Mouse (Mus musculus) limb, embryonic 11.5 days (tissue): ENCODE results near the gene Exosc5. TPM values are rescaled to one million over a fixed set of nuclear protein-coding genes. Genes with fewer than 3 reads are reported as not detected.

Experiments used
- ATAC-seq: fragments of 200-750 bp; cut with Nextera tagmentation; 2 replicates; pipeline ENCODE4 v1.8.0; 2017; ENCODE audit warnings: low read depth; ENCODE audit not compliant: insufficient number of reproducible peaks, low FRiP score, low TSS enrichment
- DNase-seq: peaks from one replicate; pipeline ENCODE4 v3.0.0-alpha.2; 2015; ENCODE audit warnings: low spot score
- H3K27ac ChIP-seq: fragments of 300-500 bp; sonication (generic); replicated peaks from 2 replicates; pipeline ENCODE4 v1.5.1; 2014; ENCODE audit warnings: low read depth, mild to moderate bottlenecking, low read length
- H3K27me3 ChIP-seq: fragments of 300-500 bp; sonication (generic); 2 replicates; pipeline ENCODE4 v1.6.1; 2014; ENCODE audit warnings: mild to moderate bottlenecking, low read length, mixed read lengths; ENCODE audit not compliant: control insufficient read depth, insufficient read depth
- H3K36me3 ChIP-seq: fragments of 300-500 bp; sonication (generic); 2 replicates; pipeline ENCODE4 v1.6.1; 2014; ENCODE audit warnings: mild to moderate bottlenecking, low read length, moderate library complexity, mixed read lengths; ENCODE audit not compliant: control insufficient read depth, insufficient read depth
- H3K4me1 ChIP-seq: fragments of 300-500 bp; sonication (generic); 2 replicates; pipeline ENCODE4 v1.6.1; 2014; ENCODE audit warnings: low read length, mixed read lengths; ENCODE audit not compliant: control insufficient read depth, insufficient read depth
- H3K4me2 ChIP-seq: fragments of 300-500 bp; sonication (generic); 2 replicates; pipeline ENCODE4 v1.6.1; 2014; ENCODE audit warnings: low read depth, mild to moderate bottlenecking, moderate library complexity; ENCODE audit not compliant: severe bottlenecking
- H3K4me3 ChIP-seq: fragments of 300-500 bp; sonication (generic); 2 replicates; pipeline ENCODE4 v1.5.1; 2014; ENCODE audit warnings: low read depth, low read length
- H3K9ac ChIP-seq: fragments of 300-500 bp; sonication (generic); 2 replicates; pipeline ENCODE4 v1.6.1; 2014; ENCODE audit warnings: mild to moderate bottlenecking, low read length
- H3K9me3 ChIP-seq: fragments of 300-500 bp; sonication (generic); 2 replicates; pipeline ENCODE4 v1.6.1; 2016; ENCODE audit warnings: low read length; ENCODE audit not compliant: control insufficient read depth
- WGBS: fragments of 180-500 bp; shearing (Covaris S2); extraction: QIAGEN DNeasy Blood & Tissue Kit; methylation state at CpG from one replicate; pipeline ENCODE4 v1.1.7; 2014; 5-methylcytosine and 5-hydroxymethylcytosine counted together
- polyA plus RNA-seq: library from polyadenylated mRNA; unstranded; fragments of >200 nt; fragmentation: Nextera tagmentation; extraction: Ambion mirVana; gene quantifications from 2 replicates; pipeline ENCODE4 v1.2.1, GENCODE M21; 2014

Exosc5 gene
- polyA plus RNA-seq, 1 experiment from 2014 or later = 70.0 TPM

DNA sequence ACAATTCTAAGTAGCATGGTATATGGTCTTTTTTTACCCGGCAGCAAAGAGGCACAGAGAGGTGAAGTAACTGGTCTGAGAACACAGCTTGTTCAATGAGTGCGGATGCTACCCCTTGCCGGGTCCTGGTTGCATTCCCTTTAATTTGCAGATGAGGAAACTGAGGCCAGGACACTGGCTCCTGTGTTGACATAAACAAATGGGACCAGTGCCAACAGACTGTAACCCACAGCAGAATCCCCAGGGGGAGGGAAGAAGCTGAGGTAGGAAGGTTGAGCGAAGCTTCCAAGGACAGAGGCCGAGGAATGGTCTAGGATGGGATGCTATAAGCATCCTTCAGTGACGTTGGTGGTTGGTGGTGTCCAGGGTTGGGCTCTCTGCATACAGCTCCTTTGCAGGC, 16.4 kb downstream of the Exosc5 start:
- Histone ChIP-seq H3K27ac (no peak overlapping the region), H3K27me3 (peaks cover 24% of the 10 kb centered on the region), H3K4me1 (0 out of 2 replicates have a peak, but pooled peaks cover 2% of the 10 kb centered on the region), H3K36me3 (no peaks in the 10 kb centered on the region), H3K4me2 (peak overlapping the region; percentile 51), H3K9me3 (no peaks in the 10 kb centered on the region; the same call in 1 of the 2 replicates), H3K9ac (no peak overlapping the region), H3K4me3 (no peak overlapping the region)
- WGBS = 40% methylated on average over 6 of the region's 6 CpGs
- no peak for DNase-seq
- no peak for ATAC-seq

DNA sequence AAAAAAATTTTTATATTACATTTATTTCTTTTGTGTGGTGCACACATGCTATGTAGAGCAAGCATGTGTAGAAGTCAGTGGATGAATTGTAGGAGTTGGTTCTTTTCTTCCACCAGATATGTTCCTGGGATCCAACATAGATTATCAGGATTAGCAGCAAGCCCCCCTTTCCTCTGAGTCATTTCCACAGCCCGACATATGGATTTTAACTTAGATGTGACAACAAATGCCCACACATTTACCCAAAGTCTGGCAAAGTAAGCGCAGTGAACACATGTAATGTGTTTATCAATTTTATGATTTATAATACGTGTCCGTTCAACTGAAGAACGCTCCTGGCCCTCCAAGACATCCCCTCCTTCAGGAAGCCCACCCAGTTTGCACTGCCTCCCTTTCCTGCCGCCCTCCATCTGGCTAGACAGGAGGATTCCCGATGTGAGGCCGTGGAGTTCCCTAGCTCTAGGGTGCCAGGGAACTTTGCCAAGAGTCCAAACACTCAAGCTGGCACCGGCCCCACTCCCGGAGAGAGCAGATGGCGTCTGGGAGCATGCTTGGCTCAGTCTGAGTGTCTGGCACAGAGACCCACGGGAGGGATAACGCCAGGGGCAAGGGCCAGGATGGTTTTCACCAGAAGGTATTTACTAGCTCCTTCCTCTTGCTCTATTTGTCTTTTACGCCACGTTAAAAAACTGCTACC, 17.3 kb downstream of the Exosc5 start:
- ATAC-seq = no peak
- no peaks in the 10 kb centered on the region; the same call in 1 of the 2 replicates for H3K9me3 ChIP-seq
- no peak overlapping the region for H3K4me3 ChIP-seq
- DNase-seq = no peak
- WGBS = 82% methylated on average over 15 of the region's 15 CpGs
- H3K9ac ChIP-seq = no peak overlapping the region
- H3K27me3 ChIP-seq = peaks cover 24% of the 10 kb centered on the region
- H3K4me1 ChIP-seq = 0 out of 2 replicates have a peak, but pooled peaks cover 2% of the 10 kb centered on the region
- H3K4me2 ChIP-seq = no peak overlapping the region
- H3K36me3 ChIP-seq = no peaks in the 10 kb centered on the region
- H3K27ac ChIP-seq = no peak overlapping the region

DNA sequence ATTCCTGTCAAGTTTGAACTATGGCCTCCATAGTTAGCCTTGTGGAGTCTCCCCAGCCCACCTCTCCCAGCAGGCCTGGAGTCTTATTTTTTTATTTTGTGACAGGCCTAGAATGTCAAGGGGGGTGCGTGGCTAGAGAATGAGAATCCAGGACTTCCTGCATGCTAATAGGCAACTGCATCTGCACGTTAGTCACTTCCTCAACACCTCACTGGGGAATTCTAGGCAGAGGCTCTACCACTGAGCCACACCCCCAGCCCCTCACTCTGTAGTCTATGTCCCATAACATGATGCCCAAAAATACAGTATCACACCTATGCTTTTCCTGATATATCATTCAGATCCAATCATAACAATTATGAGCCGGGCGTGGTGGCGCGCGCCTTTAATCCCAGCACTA, 18.0 kb downstream of the Exosc5 start:
- Histone ChIP-seq H3K4me1 (0 out of 2 replicates have a peak, but pooled peaks cover 2% of the 10 kb centered on the region), H3K36me3 (no peaks in the 10 kb centered on the region), H3K27ac (no peak overlapping the region), H3K4me2 (no peak overlapping the region), H3K9me3 (no peaks in the 10 kb centered on the region; the same call in 1 of the 2 replicates), H3K9ac (no peak overlapping the region), H3K27me3 (peaks cover 24% of the 10 kb centered on the region), H3K4me3 (no peak overlapping the region)
- ATAC-seq (no peak), DNase-seq (no peak)
- WGBS = 92% methylated on average over 7 of the region's 7 CpGs

DNA sequence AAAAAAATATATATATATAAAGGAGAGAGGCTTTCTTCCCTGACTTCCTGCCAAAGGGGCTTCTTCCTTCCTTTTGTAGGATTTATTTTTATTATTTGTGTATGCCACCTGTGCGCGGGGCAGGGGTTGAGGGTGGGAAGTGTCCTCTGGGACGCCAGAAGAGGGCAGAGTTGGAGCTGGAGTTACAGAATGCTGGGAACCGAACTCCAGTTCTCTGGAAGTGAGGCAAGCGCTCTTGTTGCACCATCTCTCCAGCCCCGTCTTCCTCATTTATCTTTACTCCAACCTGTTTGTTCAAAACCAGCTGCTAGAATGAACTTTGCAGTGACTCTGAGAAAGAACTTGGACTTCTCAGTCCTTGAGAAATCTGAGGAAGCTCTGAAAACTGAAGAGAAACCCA, 21.0 kb downstream of the Exosc5 start:
- Histone ChIP-seq H3K27ac (0 out of 2 replicates have a peak overlapping the region, but pooled peaks have one; percentile 30), H3K9ac (no peak overlapping the region), H3K4me1 (0 out of 2 replicates have a peak, but pooled peaks cover 2% of the 10 kb centered on the region), H3K27me3 (peaks cover 10% of the 10 kb centered on the region), H3K4me3 (peak overlapping the region; percentile 58; the same call in 1 of the 2 replicates), H3K36me3 (no peaks in the 10 kb centered on the region), H3K4me2 (peak overlapping the region; percentile 61), H3K9me3 (no peaks in the 10 kb centered on the region)
- DNase-seq (no peak), ATAC-seq (no peak)
- 8% methylated on average over 6 of the region's 6 CpGs for WGBS

DNA sequence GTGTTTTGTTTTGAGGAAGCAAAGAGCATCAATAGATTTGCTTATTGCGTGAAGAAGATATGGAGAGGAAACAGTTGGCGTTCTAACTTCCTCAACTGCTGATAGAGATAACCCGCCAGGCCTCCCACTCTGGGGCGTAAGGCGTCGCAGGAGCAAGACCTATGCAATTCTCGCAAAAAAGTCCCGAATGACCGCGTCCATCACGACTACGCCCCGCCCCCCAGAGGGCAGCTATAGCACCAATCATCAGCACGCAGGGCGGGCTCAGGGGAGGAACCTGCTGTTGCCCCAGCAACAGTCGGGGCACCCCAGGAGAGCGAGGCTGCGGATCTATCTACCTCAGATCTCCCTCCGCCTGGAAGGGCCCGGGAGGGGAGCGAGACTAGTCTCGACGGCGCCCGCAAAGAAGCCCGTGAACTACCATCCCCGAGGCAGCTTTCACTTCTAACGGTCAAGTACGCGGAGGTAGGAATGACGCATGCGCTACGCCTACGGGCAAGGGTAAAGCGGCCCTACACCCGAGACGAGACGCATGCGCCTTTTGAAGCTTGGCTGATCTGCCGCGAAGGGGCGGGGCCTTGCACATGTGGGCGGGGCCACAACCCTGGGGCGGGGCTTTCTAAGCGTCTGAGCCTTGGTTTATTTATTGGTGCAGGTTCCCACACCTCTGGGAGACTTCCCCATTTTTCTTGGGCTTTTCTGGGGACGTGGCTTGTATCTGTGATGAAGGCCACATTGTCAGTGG, 21.7 kb downstream of the Exosc5 start, which contains the start of gene B9d2:
Gene B9d2, plus strand, starts transcription at position 267 of the 745 bp plus-strand sequence.
- Histone ChIP-seq H3K27me3 (peaks cover 3% of the 10 kb centered on the region), H3K27ac (peak within 1 kb of the TSS; percentile 84), H3K4me1 (0 out of 2 replicates have a peak, but pooled peaks cover 2% of the 10 kb centered on the region), H3K4me2 (peak within 1 kb of the TSS; percentile 61), H3K4me3 (peak within 1 kb of the TSS; percentile 58), H3K36me3 (no peaks in the 10 kb centered on the region), H3K9me3 (no peaks in the 10 kb centered on the region), H3K9ac (peak within 1 kb of the TSS; percentile 61)
- ATAC-seq = peak; percentile 95
- DNase-seq = peak; percentile 95
- under 1% methylated on average over 46 of the region's 46 CpGs for WGBS

DNA sequence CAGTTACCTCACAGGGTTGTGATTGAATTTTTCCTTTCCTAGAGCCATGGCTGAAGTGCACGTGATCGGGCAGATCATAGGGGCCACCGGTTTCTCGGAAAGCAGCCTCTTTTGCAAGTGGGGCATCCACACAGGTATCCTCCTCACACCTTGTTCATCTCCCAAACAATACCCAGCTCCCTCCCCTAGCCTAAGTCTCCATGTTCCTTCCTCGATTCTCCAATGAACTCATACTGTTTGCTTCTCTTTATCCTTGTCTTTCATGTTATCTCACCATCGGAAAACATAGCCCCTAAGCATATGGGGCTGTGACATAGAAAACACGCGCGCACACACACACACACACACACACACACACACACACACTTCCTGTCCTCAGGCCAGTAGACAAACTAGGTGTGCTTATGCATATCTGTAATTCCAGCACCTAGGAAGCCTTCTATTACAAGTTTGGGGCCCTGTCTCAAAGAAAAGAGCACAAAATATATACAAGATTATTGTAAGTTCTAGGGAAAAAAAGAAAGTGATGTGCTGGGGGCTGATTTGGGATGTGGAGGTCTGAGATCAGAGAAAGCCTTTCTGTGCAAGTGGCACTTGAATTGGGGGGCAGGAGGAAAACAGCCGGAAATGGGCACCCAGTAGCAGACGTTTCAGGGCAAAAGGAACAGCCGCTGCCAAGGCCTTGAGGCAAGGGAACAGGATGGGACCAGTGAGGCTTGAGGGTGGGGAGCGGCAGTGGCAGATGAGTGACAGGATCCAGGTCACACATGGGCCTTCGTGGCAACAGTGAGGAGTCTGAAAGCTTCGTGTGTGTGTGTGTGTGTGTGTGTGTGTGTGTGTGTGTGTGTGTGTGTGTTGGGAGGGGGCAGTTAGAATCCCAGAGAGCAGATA, 22.6 kb downstream of the Exosc5 start:
- ATAC-seq = no peak
- H3K27ac ChIP-seq = no peak overlapping the region

DNA sequence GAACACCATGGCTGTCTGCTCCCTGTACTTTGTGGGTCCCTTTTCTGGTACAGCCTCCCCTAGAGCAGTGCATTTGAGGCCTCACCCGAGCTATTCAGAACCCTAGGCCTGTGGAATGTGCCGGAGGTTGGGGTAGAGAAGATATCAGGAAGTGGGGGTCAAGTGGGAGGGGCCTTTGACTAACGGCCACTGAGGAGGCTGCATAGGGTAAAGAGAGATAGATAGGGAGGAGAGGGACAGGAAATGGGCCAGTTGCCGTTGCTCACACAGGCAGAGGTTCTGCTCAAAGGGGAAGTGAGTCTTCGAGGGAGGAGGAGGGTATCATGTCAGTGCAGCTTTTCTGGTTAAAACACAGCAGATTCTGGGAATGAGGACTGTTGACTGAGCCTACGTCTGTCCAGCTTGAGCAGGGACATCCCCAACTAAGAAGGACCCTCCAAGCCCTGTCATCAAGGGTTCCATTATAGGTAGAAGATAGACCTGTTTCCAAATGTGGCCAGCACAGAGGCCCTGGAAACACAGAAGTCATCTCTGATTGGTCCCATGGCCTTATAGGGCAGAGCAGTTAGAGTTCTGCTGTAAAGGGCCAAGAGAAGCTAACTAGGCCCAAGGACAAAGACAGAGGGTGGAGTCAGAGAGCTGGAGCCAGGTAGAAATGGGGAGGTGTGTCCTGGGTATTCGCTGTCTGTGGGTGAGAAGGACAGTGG, 24.7 kb downstream of the Exosc5 start:
- no peak overlapping the region for H3K4me2 ChIP-seq
- H3K9me3 ChIP-seq = no peaks in the 10 kb centered on the region
- no peak overlapping the region for H3K9ac ChIP-seq
- peaks cover 7% of the 10 kb centered on the region; the same call in 1 of the 2 replicates for H3K4me1 ChIP-seq
- no peak for DNase-seq
- ATAC-seq = no peak
- no peaks in the 10 kb centered on the region for H3K36me3 ChIP-seq
- H3K27ac ChIP-seq = no peak overlapping the region
- H3K4me3 ChIP-seq = no peak overlapping the region
- WGBS = 65% methylated on average over 7 of the region's 7 CpGs
- H3K27me3 ChIP-seq = peaks cover 28% of the 10 kb centered on the region

More for the DNA sequence above, 22.6 kb downstream of the Exosc5 start:
- H3K4me1 ChIP-seq = 0 out of 2 replicates have a peak, but pooled peaks cover 2% of the 10 kb centered on the region
- DNase-seq = no peak
- peaks cover 8% of the 10 kb centered on the region for H3K27me3 ChIP-seq
- peak overlapping the region; percentile 58; the same call in 1 of the 2 replicates for H3K4me3 ChIP-seq
- 62% methylated on average over 15 of the region's 15 CpGs for whole genome bisulfite sequencing
- H3K9ac ChIP-seq = no peak overlapping the region
- peak overlapping the region; percentile 61; the same call in 1 of the 2 replicates for H3K4me2 ChIP-seq
- H3K9me3 ChIP-seq = no peaks in the 10 kb centered on the region
- H3K36me3 ChIP-seq = no peaks in the 10 kb centered on the region
